Mouse (Mus musculus) lung, adult 10 weeks (tissue): ENCODE results near the gene Mrpl19. TPM values are rescaled to one million over a fixed set of nuclear protein-coding genes. Genes with fewer than 3 reads are reported as not detected.

Experiments
- polyA plus RNA-seq: library from polyadenylated mRNA; stranded (reverse); fragments of 350-450 nt; fragmentation: Illumina TruSeq; extraction: RNeasy Lipid Tissue Mini Kit (QIAGEN cat#74804); gene quantifications from one replicate; pipeline ENCODE4 v1.2.3, GENCODE M21; 2014; ENCODE audit warnings: low read depth, low replicate concordance; ENCODE audit not compliant: insufficient read depth

The Mrpl19 gene
- polyA plus RNA-seq = 12.4 TPM

DNA sequence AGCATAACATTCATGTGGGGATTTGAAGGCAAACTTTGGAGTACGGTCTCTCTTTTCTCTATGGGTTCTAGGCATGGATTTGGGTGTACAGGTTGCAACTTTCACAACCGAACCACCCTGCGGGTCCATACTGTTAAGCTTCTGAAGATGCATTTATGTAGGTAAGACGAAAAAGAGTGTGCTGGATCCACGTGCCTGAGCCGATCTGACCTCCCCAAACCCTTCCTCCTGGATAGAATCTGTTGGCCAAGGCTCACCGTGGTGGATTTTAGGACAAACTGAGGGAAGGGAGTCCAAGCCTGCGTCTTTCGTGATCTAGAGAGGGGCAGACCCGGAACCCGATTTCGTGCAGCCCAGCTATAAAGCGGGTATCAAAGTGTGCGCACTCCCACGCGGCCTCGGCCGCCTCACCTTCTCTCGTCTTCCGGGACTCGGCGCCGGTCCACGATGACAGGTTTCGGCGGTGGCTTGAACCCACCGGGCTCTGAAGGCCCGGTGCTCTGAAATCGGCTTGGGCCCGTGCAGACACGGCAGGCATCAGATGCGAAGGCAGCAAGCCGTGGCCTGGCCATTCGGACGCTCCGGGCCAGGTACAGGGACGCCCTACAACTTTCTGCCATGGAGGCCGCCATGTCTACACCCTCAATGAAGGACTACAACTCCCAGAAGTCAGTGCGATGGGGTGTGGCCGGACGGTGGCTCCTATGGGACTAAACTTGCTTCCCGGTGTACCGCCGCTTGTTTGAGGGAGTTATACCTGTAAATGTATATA lies at the start of gene Mrpl19:
Mrpl19 (minus strand) TSS at position 663 of the 772 bp plus-strand sequence.

DNA sequence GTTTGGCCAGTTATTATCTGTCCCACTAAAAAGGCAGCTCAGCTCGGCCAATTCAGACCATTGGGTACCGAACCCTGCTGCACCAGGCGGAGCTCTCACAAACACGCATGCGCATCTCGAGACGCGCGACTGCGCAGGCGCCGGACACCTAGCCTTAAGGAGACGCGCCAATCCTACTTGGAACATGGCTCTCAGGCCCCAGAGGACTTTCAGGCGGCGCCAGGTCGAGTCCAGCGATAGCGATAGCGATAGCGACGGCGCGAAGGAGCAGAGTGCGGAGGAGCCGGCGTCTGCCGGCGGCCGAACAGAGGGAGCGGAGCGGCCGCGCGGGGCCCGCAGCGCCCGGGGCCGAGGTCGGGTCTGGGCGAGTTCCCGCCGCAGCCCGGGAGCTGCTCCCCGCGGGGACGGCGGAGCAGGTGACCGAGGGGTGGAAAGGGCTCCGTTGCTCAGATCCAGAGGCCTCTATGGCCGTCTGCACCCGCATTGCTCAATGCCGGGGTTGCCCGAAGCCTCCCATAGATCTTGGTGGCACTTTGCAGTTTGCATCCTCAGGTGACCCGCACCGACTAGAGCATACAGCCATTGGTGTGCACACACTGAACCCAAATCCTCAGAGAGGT lies 42.1 kb downstream of the Mrpl19 start, which contains the start of gene Gcfc2:
Gcfc2 (plus strand) TSS at position 147 of the 620 bp plus-strand sequence.

Other genes starting within 250 kb of the Mrpl19 start
- 1.9 TPM for gene Gcfc2, start 42.3 kb downstream of the Mrpl19 start, polyA plus RNA-seq
- gene Eva1a, start 75.1 kb upstream of the Mrpl19 start, polyA plus RNA-seq = 5.0 TPM